Mouse (Mus musculus) kidney, adult 18-20 months (tissue): ENCODE data around the gene Serac1.
"Not testable (repeated sequence)": the region's sequence is repeated elsewhere in the genome, so short reads cannot be mapped to it uniquely, and the experiment has no call there.

Source experiments
- DNase-seq: peaks from one replicate; pipeline ENCODE4 v3.0.0; 2021

The Serac1 gene

GRCm38 (mm10) chr17:6063532-6063931 is 16.0 kb downstream of the Serac1 start:
- no peak for DNase-seq

- no peak for DNase-seq
Measured at GRCm38 (mm10) chr17:6062793-6063192, 16.7 kb downstream of the Serac1 start.

GRCm38 (mm10) chr17:6054934-6055355 is 24.6 kb downstream of the Serac1 start:
- DNase-seq, result peak; percentile 62

- no peak for DNase-seq
Measured at GRCm38 (mm10) chr17:6052801-6053200, 26.7 kb downstream of the Serac1 start.

- DNase-seq, result no peak
Measured at GRCm38 (mm10) chr17:6037507-6037906, 42.0 kb downstream of the Serac1 start.

- no peak for DNase-seq
Measured at GRCm38 (mm10) chr17:6036872-6037271, 42.7 kb downstream of the Serac1 start.

GRCm38 (mm10) chr17:6036458-6036857 is 43.1 kb downstream of the Serac1 start:
- peak; percentile 46 for DNase-seq

GRCm38 (mm10) chr17:6035661-6036060 is 43.9 kb downstream of the Serac1 start:
- no peak for DNase-seq

GRCm38 (mm10) chr17:6025831-6026230 is 53.7 kb downstream of the Serac1 start:
- DNase-seq, result no peak

- not testable (repeated sequence) for DNase-seq
Measured at GRCm38 (mm10) chr17:6021374-6021789, 58.2 kb downstream of the Serac1 start.

GRCm38 (mm10) chr17:6020636-6021035 is 58.9 kb downstream of the Serac1 start:
- DNase-seq, result no peak

- no peak for DNase-seq
Measured at GRCm38 (mm10) chr17:6019776-6020175, 59.8 kb downstream of the Serac1 start.

- DNase-seq, result no peak
Measured at GRCm38 (mm10) chr17:6018348-6018747, 61.2 kb downstream of the Serac1 start.

- no peak for DNase-seq
Measured at GRCm38 (mm10) chr17:6017268-6017667, 62.3 kb downstream of the Serac1 start.

- DNase-seq, result no peak
Measured at GRCm38 (mm10) chr17:6016213-6016780, 63.2 kb downstream of the Serac1 start.

- DNase-seq, result no peak
Measured at GRCm38 (mm10) chr17:6014985-6015384, 64.6 kb downstream of the Serac1 start.

- DNase-seq, result no peak
Measured at GRCm38 (mm10) chr17:6013079-6013478, 66.5 kb downstream of the Serac1 start.

- DNase-seq, result no peak
Measured at GRCm38 (mm10) chr17:6009606-6010005, 69.9 kb downstream of the Serac1 start.

GRCm38 (mm10) chr17:6008590-6008989 is 71.0 kb downstream of the Serac1 start:
- DNase-seq, result no peak

- no peak for DNase-seq
Measured at GRCm38 (mm10) chr17:6007902-6008301, 71.6 kb downstream of the Serac1 start.

GRCm38 (mm10) chr17:6007101-6007780 is 72.3 kb downstream of the Serac1 start:
- DNase-seq, result no peak

GRCm38 (mm10) chr17:6005638-6006471 is 73.7 kb downstream of the Serac1 start:
- peak; percentile 53 for DNase-seq

GRCm38 (mm10) chr17:6005246-6005637 is 74.3 kb downstream of the Serac1 start:
- no peak for DNase-seq

GRCm38 (mm10) chr17:6003661-6004060 is 75.9 kb downstream of the Serac1 start:
- no peak for DNase-seq
